Mouse (Mus musculus) gastrocnemius, adult 18-20 months (tissue): ENCODE measurements around the gene Carnmt1. TPM values are rescaled to one million over a fixed set of nuclear protein-coding genes. Genes with fewer than 3 reads are reported as not detected.

ENCODE experiments used
- DNase-seq: peaks from one replicate; pipeline ENCODE4 v3.0.0; 2021; ENCODE audit warnings: low spot score
- total RNA-seq, 2 experiments: library from RNA; stranded (reverse); gene quantifications; 2 replicates each; pipeline ENCODE4 v1.2.3; 2021

Carnmt1 gene
- total RNA-seq, 2 experiments from 2014 or later: 129 to 137 TPM

- peak; percentile 48 for DNase-seq
These were observed 18.0 kb upstream of the Carnmt1 start for GRCm38 (mm10) chr19:18652592-18652991.

- DNase-seq: no peak
These were observed 17.5 kb upstream of the Carnmt1 start for GRCm38 (mm10) chr19:18653058-18653457.

GRCm38 (mm10) chr19:18654330-18654729, 16.2 kb upstream of the Carnmt1 start:
- peak; percentile 86 for DNase-seq

GRCm38 (mm10) chr19:18654984-18655383, 15.6 kb upstream of the Carnmt1 start:
- no peak for DNase-seq

GRCm38 (mm10) chr19:18655999-18656398, 14.6 kb upstream of the Carnmt1 start:
- no peak for DNase-seq

- no peak for DNase-seq
These were observed 12.1 kb upstream of the Carnmt1 start for GRCm38 (mm10) chr19:18658473-18658872.

DNA sequence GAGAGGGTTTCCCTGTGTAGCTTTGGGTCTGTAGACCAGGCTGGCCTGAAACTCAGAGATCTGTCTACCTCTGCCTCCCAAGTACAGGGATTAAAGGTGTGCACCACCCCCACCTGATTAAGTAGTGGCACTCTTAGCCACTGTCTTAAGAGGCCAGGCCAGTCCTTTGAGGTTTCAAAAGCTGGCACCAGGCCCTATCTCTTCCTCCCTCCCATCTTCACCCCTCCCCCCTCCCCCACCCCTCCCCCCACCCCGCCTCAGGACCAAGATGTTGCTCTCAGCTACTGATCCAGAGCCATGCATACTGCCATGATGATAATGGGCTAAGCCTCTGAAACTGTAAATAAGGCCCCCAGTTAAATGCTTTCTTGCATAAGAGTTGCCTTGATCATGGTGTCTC, 11.2 kb upstream of the Carnmt1 start:
- no peak for DNase-seq

DNA sequence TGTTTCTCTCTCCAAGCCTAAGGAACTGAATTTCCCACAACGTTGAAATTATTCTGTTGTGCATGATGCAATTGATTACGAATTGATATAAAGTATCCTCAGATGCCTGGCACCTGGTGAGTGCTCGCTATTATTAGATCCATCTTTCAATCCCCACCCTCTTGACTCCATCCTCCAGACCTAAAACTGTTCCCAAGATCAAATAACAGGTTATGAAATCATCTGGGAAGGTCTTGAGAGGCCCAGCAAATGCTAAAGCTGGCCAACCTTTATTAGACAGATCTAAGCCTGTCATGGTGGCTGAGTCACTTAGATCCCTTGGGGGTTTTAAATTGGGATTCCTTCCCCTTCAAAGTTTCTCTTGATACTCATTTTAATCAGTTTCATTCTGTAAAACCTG, 10.1 kb upstream of the Carnmt1 start:
- peak; percentile 54 for DNase-seq

GRCm38 (mm10) chr19:18661683-18662082, 8.9 kb upstream of the Carnmt1 start:
- DNase-seq: no peak

DNA sequence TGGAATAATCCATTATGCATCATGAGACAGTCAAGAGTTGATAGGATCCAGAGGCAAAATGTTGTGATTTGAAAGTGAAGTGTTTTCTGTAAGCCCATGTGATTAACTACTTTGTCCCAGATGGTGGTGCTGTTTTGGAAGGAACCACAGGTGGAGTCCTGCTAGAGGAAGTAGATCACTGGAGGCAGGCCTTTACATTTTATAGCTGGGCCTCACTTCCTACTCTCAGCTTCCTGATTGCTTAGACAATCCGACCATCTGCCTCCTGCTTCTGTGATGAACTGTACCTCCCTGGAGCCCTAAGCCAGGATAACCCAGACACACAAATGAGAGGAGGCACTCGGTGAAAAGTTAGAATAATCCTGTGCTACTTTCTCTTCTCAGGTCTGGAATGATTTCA, 6.7 kb upstream of the Carnmt1 start:
- DNase-seq: no peak

- DNase-seq: no peak
These were observed 3.6 kb upstream of the Carnmt1 start for GRCm38 (mm10) chr19:18666966-18667365.

GRCm38 (mm10) chr19:18669551-18669950, 1.0 kb upstream of the Carnmt1 start:
- no peak for DNase-seq

GRCm38 (mm10) chr19:18671056-18671741, 635 bp downstream of the Carnmt1 start:
- no peak for DNase-seq

- DNase-seq: peak; percentile 40
These were observed 1.9 kb downstream of the Carnmt1 start for GRCm38 (mm10) chr19:18672498-18672897.

DNA sequence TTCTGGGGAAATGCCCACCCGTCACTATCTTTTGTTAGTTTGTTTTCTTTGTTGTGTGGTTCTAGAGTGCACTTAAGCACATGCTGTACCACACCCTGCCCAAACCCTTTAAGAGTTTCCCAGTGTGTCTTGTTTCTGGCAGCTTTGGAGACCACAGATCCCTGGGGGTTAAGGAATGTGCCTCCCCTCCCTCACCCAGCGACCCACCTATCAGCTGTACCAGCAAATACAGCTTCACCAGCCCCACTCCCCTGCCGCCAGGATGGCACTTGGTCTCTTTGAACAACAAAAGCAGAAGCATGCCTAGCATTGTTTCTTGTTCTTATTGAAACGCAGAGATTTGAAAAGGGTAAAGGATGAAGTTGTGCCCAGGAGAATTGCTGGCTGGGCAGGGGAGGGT, 2.6 kb downstream of the Carnmt1 start:
- DNase-seq: no peak

- no peak for DNase-seq
These were observed 11.6 kb downstream of the Carnmt1 start for GRCm38 (mm10) chr19:18682142-18682541.

- peak; percentile 35 for DNase-seq
These were observed 17.0 kb downstream of the Carnmt1 start for GRCm38 (mm10) chr19:18687556-18687955.

- no peak for DNase-seq
These were observed 21.6 kb downstream of the Carnmt1 start for GRCm38 (mm10) chr19:18692176-18692575.

DNA sequence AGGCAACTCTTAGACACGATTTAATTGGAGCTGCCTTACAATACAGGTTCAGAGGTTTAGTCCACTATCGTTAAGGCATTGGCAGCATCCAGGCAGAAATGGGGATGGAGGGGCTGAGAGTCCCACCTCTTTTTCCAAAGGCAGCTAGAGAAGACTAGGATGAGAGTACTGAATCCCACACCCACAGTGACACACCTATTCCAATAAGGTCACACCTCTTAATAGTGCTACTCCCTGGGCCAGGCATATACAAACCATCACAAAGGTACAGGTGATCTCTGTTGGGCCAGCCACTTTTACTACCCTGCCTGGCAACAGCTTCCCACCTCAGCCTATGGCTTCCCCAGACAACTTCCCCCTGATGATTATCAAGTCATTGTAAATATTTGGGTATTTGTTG, 22.2 kb downstream of the Carnmt1 start:
- no peak for DNase-seq

DNA sequence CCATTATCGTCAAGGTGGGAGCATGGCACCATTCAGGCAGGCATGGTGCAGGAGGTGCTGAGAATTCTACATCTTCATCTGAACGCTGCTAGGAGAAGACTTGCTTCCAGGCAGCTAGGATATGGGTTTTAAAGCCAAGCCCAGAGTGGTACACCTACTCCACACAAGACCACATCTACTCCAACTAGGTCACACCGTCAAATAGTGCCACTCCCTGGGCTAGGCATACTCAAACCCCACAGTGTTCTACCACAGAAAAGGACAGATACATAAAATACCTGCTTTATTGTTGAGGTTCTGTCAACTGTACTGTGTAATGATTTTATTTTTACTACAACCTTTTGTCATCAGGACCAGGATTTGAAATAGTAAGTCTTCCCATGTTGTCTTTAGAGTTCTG, 24.6 kb downstream of the Carnmt1 start:
- no peak for DNase-seq

DNA sequence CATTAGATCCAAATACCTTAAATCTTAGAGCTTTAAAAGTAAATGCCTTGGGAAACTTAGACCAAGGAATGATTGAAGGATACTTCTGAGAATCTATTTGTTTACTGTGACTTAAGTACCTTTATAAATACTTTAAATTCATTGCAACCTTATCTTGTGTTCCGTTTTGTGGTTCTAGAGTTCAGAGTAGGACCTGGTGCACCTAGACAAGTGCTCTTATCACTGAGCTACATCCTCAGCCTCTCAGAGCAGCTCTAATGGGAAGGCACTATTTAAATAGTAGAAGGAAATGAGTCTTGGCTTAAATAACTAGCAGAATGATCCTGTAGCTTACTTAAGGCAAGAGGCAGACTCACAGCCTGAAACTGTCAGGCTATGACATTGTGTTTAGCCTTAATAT, 25.0 kb downstream of the Carnmt1 start:
- DNase-seq: no peak

GRCm38 (mm10) chr19:18708101-18708500, 37.5 kb downstream of the Carnmt1 start:
- DNase-seq: no peak

DNA sequence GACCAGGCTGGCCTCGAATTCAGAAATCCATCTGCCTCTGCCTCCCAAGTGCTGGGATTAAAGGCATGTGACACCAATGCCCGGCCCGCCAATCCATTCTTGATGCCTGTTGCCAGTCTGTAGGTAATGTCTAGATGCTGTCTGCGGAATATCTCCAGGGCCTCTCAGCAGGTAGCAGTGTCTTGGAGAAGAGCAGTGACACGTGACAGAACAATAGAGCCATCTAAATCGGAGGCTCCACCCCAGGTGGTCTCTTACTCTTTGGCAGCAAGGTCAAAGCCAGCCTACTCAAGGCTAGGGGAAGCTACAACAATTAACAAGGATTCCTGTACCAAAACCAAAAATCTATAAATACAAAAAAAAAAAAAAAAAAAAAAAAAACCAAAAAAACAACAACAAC, 40.3 kb downstream of the Carnmt1 start:
- DNase-seq: no peak

- DNase-seq: no peak
These were observed 41.0 kb downstream of the Carnmt1 start for GRCm38 (mm10) chr19:18711589-18711988.
